Mouse (Mus musculus) cerebellum, adult 11 months (tissue): Measurements from ENCODE around the gene Pcdh17.

ENCODE experiments used
- DNase-seq: peaks from one replicate; pipeline ENCODE4 v3.0.0; 2022

Pcdh17 gene

DNA sequence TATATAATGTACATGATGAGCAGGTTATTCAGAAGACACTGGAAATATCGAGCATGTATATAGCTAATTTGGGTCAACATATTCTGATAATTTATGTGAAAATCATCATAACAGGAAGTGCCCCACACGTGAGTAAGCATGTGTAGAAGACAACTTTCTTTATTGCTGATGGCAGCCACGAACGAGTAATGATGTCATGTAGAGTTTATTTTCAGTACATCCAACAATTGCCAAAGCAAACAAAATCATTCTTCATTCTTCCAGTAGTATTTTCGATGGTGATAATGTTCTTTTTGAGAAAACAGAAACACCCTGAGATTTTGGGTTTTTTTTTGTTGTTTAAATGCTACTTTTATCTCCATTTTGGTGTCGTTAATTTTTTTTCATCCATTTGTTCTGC is 37.2 kb downstream of the Pcdh17 start:
- DNase-seq: no peak

DNA sequence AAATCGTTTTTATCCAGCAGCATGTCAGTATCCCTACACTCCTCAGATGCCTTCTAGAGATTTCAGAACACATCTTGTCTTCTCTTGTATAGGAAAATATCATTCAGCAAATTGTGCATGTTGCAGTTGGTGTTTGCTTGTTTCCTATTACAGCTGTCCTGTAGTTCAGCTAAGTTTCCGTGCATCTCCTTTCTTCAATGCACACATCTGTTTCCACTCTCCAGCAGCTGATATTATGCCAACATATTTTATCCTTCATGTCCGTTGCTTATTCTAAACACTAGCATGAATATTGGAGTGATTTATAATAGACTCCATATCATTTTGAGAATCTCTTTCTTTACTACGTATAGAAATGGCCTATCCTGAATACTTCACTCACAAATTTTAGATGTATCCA is 41.0 kb downstream of the Pcdh17 start:
- DNase-seq: no peak

DNA sequence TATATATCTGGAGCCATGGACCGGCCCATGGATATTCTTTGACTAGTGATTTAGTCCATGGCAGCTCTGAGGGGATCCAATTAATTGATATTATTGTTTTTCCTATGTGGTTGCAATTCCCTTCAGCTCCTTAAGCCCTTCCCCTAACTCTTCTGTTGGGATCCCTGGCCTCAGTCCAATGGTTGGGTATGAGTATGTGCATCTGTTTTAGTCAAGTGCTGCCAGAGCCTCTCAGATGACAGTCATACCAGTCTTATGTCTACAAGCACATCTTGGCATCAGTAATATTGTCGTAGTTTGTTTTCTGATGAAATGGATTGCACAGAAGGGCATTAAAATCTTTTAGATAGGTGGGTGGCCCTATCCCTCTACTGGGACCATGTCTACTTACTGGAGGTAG is 67.6 kb downstream of the Pcdh17 start:
- no peak for DNase-seq

DNA sequence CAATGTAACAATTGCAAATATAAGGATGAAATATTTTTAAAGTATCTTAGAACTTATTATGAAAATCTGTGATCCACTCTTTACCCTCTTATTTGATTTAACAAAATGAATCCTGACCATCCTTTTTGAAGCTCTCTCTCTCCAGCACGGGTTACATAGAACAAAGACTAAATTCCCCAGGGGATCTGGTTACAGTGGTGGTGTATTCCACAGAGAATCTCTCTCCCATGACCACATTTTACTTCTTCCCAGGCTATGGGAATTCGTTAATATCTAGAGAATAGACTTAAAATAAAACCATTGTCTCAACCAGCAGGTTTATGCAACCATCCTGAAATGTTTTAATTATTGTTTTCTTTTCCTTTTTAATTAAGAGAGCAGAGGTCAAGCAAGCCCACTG is 89.0 kb downstream of the Pcdh17 start:
- no peak for DNase-seq

DNA sequence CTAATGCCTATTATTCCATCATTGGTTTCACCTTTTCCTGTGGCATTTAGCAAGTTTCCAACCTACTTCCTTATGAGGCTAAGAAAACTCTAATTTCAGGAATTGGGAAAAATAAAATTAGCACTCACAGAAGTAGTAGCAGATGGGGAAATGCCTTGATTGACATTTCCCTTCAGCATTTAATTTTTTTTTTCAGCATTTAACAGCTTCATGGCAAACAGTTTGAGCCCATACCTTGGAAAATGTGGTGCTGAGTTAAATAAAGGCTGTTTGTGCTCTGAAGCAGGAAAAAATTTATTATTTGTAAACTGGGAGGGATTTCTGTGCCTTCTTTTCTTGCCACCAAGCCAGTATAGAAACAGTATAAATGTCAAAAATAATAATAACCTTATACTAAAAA is 91.9 kb downstream of the Pcdh17 start:
- no peak for DNase-seq

DNA sequence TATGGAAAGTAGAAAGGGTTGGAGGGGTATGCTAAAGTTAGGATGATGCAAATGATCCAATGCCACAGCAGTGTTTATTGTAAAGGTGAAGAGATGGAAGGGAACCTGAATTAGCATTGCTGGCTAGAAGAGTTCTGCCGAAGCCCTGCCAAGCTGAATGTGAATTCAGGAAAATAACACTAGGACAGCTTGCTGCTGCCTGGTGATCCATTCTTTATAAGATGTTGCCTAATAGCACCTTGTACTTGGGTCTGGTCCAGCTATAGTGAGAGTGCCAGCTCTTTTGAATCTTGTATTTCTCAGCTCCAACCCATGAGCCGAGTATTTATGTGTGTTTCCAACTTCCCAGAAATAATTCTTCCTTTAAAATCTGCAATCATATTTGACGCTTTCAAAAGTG is 98.5 kb downstream of the Pcdh17 start:
- no peak for DNase-seq

DNA sequence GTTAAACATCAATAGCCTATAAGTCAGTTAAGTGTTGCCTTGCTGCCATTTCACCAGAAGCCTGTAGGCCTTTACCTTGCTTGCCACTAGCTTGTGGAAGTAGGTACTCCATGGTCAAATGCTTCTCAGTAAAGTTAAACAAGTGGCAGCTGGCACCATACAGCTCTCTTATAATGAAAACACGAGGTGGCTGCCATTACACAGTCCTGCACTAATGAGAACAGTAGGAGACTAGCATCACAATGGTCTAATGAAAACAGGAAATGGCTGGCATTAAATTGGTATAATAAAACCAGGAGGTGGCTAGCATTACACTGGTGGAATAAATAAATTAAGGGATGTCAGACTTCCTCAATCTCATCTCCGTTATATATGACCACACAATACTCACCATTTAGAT is 102.6 kb downstream of the Pcdh17 start:
- DNase-seq: no peak

DNA sequence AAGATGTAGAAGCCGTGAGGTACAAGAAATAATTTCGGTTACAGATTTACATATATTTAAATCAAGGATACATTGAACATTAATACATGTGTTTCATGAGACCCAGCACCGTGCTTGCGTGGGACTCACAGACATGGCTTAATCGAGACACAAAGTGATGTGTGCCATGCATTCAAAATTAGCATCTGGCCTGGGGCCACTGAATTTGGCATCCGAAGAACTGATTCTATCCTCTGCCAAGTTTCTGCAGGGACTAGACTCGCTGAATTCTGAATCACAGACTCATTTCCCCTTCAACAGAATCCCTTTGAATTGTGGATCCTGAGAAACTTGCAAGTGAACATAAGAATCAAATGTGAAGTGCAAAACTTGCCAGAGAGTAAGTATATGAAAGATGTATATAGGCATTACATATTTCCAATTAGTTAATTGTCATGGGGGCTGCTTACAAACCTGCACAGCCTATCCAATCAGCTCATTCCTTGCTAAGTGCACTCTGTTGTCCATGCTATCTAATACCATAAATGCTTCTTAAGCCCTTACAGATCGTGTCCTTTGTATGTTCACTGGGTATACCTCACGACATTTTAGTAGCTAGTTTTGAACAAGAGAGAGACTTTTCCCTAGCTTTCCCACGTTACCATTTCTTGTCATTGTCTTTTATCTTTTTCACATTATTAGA is 104.3 kb downstream of the Pcdh17 start:
- DNase-seq: peak; percentile 0

DNA sequence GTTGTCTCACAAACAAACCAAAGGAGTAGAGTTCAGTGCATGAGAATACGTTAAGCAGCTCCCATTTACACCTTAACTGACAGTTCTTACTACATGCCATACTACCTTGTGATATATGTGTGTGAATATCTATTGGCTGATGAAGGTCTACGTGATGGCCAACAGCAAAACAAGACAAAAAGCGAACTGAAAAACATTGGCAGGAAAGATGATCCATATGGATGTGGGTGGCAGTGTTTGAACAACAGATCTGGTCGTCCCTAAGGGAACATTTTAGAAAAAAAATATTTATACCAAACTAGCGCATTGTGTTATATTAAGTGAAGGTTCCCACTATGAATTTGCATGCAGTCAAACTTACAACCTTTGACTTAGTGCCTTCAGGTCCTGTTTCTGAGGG is 108.2 kb downstream of the Pcdh17 start:
- DNase-seq: no peak

DNA sequence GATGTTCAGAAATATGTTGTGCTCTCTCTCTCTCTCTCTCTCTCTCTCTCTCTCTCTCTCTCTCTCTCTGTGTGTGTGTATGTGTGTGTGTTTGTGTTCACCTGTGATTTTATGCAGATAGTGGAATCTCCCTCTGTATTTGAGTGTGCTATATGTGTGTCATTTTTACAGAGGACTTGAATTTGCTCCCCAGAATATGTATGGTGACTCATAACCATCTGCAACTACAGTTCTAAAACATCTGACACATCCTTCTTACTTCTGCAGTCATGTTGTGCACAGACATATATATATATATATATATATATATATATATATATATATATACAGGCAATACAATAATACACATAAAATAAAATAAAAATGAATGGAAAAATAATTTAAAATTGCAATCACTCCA is 127.7 kb downstream of the Pcdh17 start:
- no peak for DNase-seq
